Mouse (Mus musculus) stomach, postnatal 0 days (tissue): ENCODE results near the gene Zbed5.

Experiments
- CTCF ChIP-seq: IDR thresholded peaks from 2 replicates; pipeline ENCODE4 v1.5.1; 2016; ENCODE audit warnings: antibody characterized with exemption, low read depth, mild to moderate bottlenecking, moderate library complexity
- EP300 ChIP-seq: optimal IDR thresholded peaks from 2 replicates; pipeline ENCODE3; 2016; ENCODE audit warnings: antibody characterized with exemption

GRCm38 (mm10) chr5:129864467-129864866 is 31.1 kb upstream of the Zbed5 start:
- TF ChIP-seq CTCF (peak; percentile 65), EP300 (no peak)
